Mouse (Mus musculus) hindbrain, postnatal 0 days (tissue): ENCODE measurements around the gene Spock1. TPM values are rescaled to one million over a fixed set of nuclear protein-coding genes. Genes with fewer than 3 reads are reported as not detected.

Source experiments
- ATAC-seq: fragments of 200-750 bp; cut with Nextera tagmentation; 2 replicates; pipeline ENCODE4 v1.8.0; 2017; ENCODE audit warnings: mild to moderate bottlenecking, moderate TSS enrichment, moderate library complexity
- DNase-seq: peaks from one replicate; pipeline ENCODE4 v3.0.0-alpha.2; 2015; ENCODE audit warnings: low spot score
- H3K27ac ChIP-seq: fragments of 300-500 bp; sonication (generic); 2 replicates; pipeline ENCODE4 v1.5.1; 2014; ENCODE audit warnings: mild to moderate bottlenecking
- H3K27me3 ChIP-seq: fragments of 300-500 bp; sonication (generic); 2 replicates; pipeline ENCODE4 v1.6.1; 2014; ENCODE audit warnings: low read length, mixed read lengths; ENCODE audit not compliant: insufficient read depth
- H3K36me3 ChIP-seq: fragments of 300-500 bp; sonication (generic); 2 replicates; pipeline ENCODE4 v1.6.1; 2014; ENCODE audit warnings: low read length, mixed read lengths; ENCODE audit not compliant: insufficient read depth
- H3K4me1 ChIP-seq: fragments of 300-500 bp; sonication (generic); 2 replicates; pipeline ENCODE4 v1.6.1; 2014; ENCODE audit warnings: antibody characterized with exemption, low read length, mixed read lengths; ENCODE audit not compliant: insufficient read depth
- H3K4me2 ChIP-seq: fragments of 300-500 bp; sonication (generic); 2 replicates; pipeline ENCODE4 v1.6.1; 2014; ENCODE audit warnings: low read depth, mild to moderate bottlenecking, low read length, moderate library complexity, mixed read lengths
- H3K4me3 ChIP-seq: fragments of 300-500 bp; sonication (generic); 2 replicates; pipeline ENCODE4 v1.5.1; 2014; ENCODE audit warnings: low read length
- H3K9ac ChIP-seq: fragments of 300-500 bp; sonication (generic); replicated peaks from 2 replicates; pipeline ENCODE4 v1.6.1; 2014; ENCODE audit warnings: mild to moderate bottlenecking, low read length, moderate library complexity, mixed read lengths
- H3K9me3 ChIP-seq: fragments of 300-500 bp; sonication (generic); 2 replicates; pipeline ENCODE4 v1.6.1; 2016; ENCODE audit warnings: low read length, mixed read lengths
- CTCF ChIP-seq: IDR thresholded peaks from 2 replicates; pipeline ENCODE4 v1.5.1; 2016; ENCODE audit warnings: antibody characterized with exemption, control low read depth, low read depth
- WGBS: fragments of 180-500 bp; shearing (Covaris S2); extraction: QIAGEN DNeasy Blood & Tissue Kit; methylation state at CpG from one replicate; pipeline ENCODE4 v1.1.7; 2014; 5-methylcytosine and 5-hydroxymethylcytosine counted together
- polyA plus RNA-seq: library from polyadenylated mRNA; unstranded; fragments of >200 nt; fragmentation: Nextera tagmentation; extraction: Ambion mirVana; gene quantifications from 2 replicates; pipeline ENCODE4 v1.2.1, GENCODE M21; 2015
- total RNA-seq: library from RNA; depleted of rRNA; stranded (reverse); fragments of >200 nt; gene quantifications from 2 replicates; pipeline ENCODE4 v1.2.3, GENCODE M21; 2014; rRNA removed

Spock1 gene
- total and polyA plus RNA-seq, 2 experiments from 2014 or later: 80.3 to 118 TPM

DNA sequence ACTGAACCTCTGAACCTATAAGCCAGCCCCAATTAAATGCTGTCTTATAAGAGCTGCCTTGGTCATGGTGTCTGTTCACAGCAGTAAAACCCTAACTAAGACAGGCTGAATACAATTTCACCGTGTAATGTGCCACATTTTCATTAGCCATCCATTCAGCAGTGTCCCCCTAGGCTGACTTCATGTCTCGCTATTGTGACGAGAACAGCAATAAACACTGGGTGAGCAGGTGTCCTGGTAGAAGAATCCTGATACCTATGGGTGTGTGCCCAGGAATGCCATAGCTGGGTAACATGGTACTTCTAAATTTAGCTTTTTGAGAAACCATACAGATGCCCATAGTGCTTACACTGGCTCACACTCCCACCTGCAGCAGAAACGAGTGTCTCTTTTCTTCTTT, 500.5 kb downstream of the Spock1 start:
- no peak for TF ChIP-seq CTCF
- WGBS: 76% methylated on average over 4 of the region's 4 CpGs
- H3K4me1 ChIP-seq: no peaks in the 10 kb centered on the region
- ATAC-seq (no peak), DNase-seq (no peak)
- no peak overlapping the region for H3K9ac ChIP-seq
- H3K27ac ChIP-seq: no peak overlapping the region
- no peaks in the 10 kb centered on the region for H3K27me3 ChIP-seq
- H3K36me3 ChIP-seq: no peaks in the 10 kb centered on the region
- no peak overlapping the region for H3K4me2 ChIP-seq
- H3K4me3 ChIP-seq: no peak overlapping the region
- peaks cover 2% of the 10 kb centered on the region; the same call in 1 of the 2 replicates for H3K9me3 ChIP-seq

- DNase-seq: no peak
- H3K9ac ChIP-seq: no peak overlapping the region
- H3K27me3 ChIP-seq: no peaks in the 10 kb centered on the region
- ATAC-seq: no peak
- no peak overlapping the region for H3K4me3 ChIP-seq
- H3K4me2 ChIP-seq: no peak overlapping the region
- H3K27ac ChIP-seq: no peak overlapping the region
- H3K9me3 ChIP-seq: no peaks in the 10 kb centered on the region
- H3K36me3 ChIP-seq: no peaks in the 10 kb centered on the region
- TF ChIP-seq CTCF: no peak
- H3K4me1 ChIP-seq: no peaks in the 10 kb centered on the region
- WGBS: 87% methylated on average over 7 of the region's 7 CpGs
These were observed 505.7 kb downstream of the Spock1 start for GRCm38 (mm10) chr13:57402386-57402785.

- Histone ChIP-seq H3K27ac (no peak overlapping the region), H3K9me3 (no peaks in the 10 kb centered on the region), H3K27me3 (no peaks in the 10 kb centered on the region), H3K4me1 (no peaks in the 10 kb centered on the region), H3K4me3 (no peak overlapping the region), H3K36me3 (no peaks in the 10 kb centered on the region), H3K4me2 (no peak overlapping the region), H3K9ac (no peak overlapping the region)
- 92% methylated on average over 14 of the region's 14 CpGs for WGBS
- TF ChIP-seq CTCF: no peak
- ATAC-seq: no peak
- DNase-seq: no peak
These were observed 535.9 kb downstream of the Spock1 start for GRCm38 (mm10) chr13:57372141-57372700.

Other genes starting within 250 kb of the Spock1 start
- 9.9 and 10.2 TPM in 2 replicates for gene Klhl3, start 205.3 kb upstream of the Spock1 start, total RNA-seq
- gene Klhl3, start 205.3 kb upstream of the Spock1 start, polyA plus RNA-seq: 10.6 and 11.1 TPM in 2 replicates
- gene Hnrnpa0, start 220.2 kb upstream of the Spock1 start, total RNA-seq: 178 and 184 TPM in 2 replicates
- gene Hnrnpa0, start 220.2 kb upstream of the Spock1 start, polyA plus RNA-seq: 56.8 and 64.4 TPM in 2 replicates
- 20.2 and 20.6 TPM in 2 replicates for gene Idnk, start 249.3 kb upstream of the Spock1 start, total RNA-seq
- 52.5 and 55.3 TPM in 2 replicates for gene Idnk, start 249.3 kb upstream of the Spock1 start, polyA plus RNA-seq